Mouse (Mus musculus): ENCODE measurements at regions not wholly inside any gene's neighbourhood (a gene's known extent, or its start where the extent isn't known, plus 50 kb on each side); places are given as distances from the start of the nearest gene placed in this dataset.

- intact Hi-C loops (cut with DNase I), result no loop called here
- TF ChIP-seq CTCF (IDR thresholded peaks at IDR 0.05), result no peak
Measured at GRCm38 (mm10) chr4:55874875-55875274, 342.6 kb upstream of the Klf4 start.

DNA sequence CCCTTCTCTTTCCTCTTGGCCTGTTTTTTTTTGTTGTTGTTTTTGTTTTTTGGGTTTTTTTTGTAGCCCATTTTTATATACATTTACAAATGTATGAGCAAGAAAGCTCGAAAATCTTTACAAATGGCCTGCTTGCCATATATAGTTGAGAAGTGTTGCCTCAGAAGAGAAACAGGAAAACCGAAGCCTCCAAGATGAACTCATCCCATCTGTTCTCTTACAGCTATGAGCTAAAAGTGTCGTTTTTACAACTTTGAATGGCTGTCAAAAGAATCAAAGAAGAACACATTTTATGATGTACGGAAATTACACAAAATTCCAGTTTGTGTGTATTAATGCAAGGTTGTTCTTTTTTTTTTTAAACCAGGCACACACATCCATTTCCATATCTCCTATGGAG, 342.0 kb upstream of the Klf4 start:
- no peak for TF ChIP-seq CTCF (IDR thresholded peaks at IDR 0.05)
- Histone ChIP-seq H3K4me3 (no peak overlapping the region), H3K27ac (no peak overlapping the region)
- no peak for DNase-seq
- intact Hi-C loops (cut with DNase I), result no loop called here

More at GRCm38 (mm10) chr4:55874875-55875274, 342.6 kb upstream of the Klf4 start:
- Histone ChIP-seq H3K4me3 (no peak overlapping the region), H3K27ac (peak overlapping the region; percentile 38; the same call in 1 of the 2 replicates)
- DNase-seq, result no peak

- TF ChIP-seq CTCF (IDR thresholded peaks at IDR 0.05), result no peak
- no peak overlapping the region for H3K4me3 ChIP-seq
- intact Hi-C loops (cut with DNase I), result no loop called here
Measured at GRCm38 (mm10) chr4:55860055-55860454, 327.8 kb upstream of the Klf4 start.

GRCm38 (mm10) chr4:55859211-55859761, 327.0 kb upstream of the Klf4 start:
- Histone ChIP-seq H3K27ac (no peak overlapping the region), H3K4me3 (no peak overlapping the region)
- no peak for DNase-seq
- intact Hi-C loops (cut with DNase I), result no loop called here
- no peak for TF ChIP-seq CTCF (IDR thresholded peaks at IDR 0.05)

More at GRCm38 (mm10) chr4:55860055-55860454, 327.8 kb upstream of the Klf4 start:
- no peak for DNase-seq
- H3K27ac ChIP-seq, result no peak overlapping the region

DNA sequence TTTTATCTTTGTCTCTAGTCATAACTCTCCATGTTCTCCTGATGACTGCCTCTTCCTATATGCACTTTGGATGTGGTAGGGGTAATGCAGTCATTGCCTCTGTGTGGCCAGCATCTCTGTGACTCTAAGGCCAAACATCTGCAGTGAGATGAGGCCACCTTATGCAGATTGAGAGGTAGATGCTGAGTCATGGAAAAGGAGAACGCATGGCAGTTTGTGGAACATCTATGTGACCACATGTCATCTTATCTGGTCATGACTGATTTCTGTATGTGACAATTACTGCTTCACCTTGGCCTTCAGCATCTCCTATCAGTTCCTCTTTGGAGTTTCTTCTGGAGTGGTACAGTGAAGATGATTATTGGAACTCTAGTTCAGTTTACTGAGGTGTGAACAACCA, 319.2 kb upstream of the Klf4 start:
- no peak for DNase-seq
- Histone ChIP-seq H3K27ac (no peak overlapping the region), H3K4me3 (no peak overlapping the region)
- intact Hi-C loops (cut with DNase I), result no loop called here
- no peak for TF ChIP-seq CTCF (IDR thresholded peaks at IDR 0.05)

DNA sequence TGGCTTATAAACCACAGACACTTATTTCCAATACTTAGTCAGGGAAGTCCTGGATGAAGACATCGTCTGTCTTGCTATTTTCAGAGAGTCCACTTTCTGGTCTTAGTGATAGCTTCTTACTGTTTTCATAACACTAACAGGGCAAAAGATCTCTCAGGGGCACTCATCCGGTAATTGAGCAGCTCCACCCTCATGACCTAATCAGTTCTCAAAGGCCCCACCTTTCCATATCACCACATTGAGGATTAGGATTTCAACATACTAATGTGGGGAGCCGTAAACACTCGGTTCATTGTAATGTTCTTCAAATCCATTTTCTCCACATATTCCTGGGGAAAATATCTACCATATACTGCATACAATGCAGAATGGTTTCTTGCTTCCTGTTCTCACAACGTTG, 318.8 kb upstream of the Klf4 start:
- no peak for TF ChIP-seq CTCF (IDR thresholded peaks at IDR 0.05)
- intact Hi-C loops (cut with DNase I), result no loop called here
- DNase-seq, result no peak
- Histone ChIP-seq H3K4me3 (no peak overlapping the region), H3K27ac (no peak overlapping the region)

- DNase-seq, result peak; percentile 37
- Histone ChIP-seq H3K27ac (no peak overlapping the region), H3K4me3 (no peak overlapping the region)
- TF ChIP-seq CTCF (IDR thresholded peaks at IDR 0.05), result no peak
- intact Hi-C loops (cut with DNase I), result no loop called here
Measured at GRCm38 (mm10) chr4:55843727-55844401, 311.6 kb upstream of the Klf4 start.

- intact Hi-C loops (cut with DNase I), result no loop called here
- TF ChIP-seq CTCF (IDR thresholded peaks at IDR 0.05), result no peak
- H3K27ac ChIP-seq, result no peak overlapping the region
- H3K4me3 ChIP-seq, result no peak overlapping the region
- no peak for DNase-seq
Measured at GRCm38 (mm10) chr4:55838568-55838967, 306.3 kb upstream of the Klf4 start.

DNA sequence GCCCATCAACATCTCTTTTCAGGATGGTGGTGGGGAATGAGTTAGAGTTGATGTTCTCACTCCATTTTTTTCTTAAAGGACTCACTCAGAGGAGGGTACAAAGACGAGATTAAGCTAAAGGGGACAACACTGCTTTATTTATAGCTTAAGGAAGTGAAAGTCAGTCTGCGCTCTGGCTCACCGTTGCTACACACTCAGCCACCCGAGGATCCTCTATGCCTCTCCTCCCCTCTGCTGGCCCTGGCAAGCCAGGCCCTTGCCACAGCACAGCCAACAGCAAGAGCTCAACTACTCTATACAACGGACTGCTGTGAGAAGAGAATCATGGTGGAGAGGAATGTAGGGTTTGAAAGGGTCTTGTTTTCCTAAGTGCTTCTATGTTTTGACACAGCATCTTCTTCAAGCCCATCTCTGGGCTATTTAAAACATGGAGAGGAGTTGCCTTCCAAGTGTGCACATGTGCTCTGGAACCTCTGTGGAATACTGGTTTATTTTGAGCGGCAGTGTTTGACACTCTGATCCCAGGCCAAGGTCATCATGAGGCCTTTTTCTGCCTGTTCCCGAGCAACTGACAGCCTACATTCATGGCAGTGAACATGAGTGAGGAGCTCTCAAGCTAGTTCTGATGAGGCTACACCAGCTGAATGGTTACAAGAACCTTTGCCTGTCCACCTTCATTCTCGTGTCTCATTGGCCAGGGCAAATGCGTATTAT, 291.9 kb upstream of the Klf4 start:
- TF ChIP-seq CTCF (IDR thresholded peaks at IDR 0.05), result peak; percentile 5; the same call in 1 of the 2 replicates
- Histone ChIP-seq H3K4me3 (no peak overlapping the region), H3K27ac (no peak overlapping the region)
- DNase-seq, result peak; percentile 34
- intact Hi-C loops (cut with DNase I), result no loop called here

- TF ChIP-seq CTCF (IDR thresholded peaks at IDR 0.05), result no peak
- intact Hi-C loops (cut with DNase I), result no loop called here
- Histone ChIP-seq H3K4me3 (no peak overlapping the region), H3K27ac (no peak overlapping the region)
- DNase-seq, result no peak
Measured at GRCm38 (mm10) chr4:55823583-55823982, 291.3 kb upstream of the Klf4 start.

GRCm38 (mm10) chr4:55817035-55817818, 285.0 kb upstream of the Klf4 start:
- intact Hi-C loops (cut with DNase I), result no loop called here
- Histone ChIP-seq H3K27ac (no peak overlapping the region), H3K4me3 (no peak overlapping the region)
- DNase-seq, result no peak
- no peak for TF ChIP-seq CTCF (IDR thresholded peaks at IDR 0.05)

DNA sequence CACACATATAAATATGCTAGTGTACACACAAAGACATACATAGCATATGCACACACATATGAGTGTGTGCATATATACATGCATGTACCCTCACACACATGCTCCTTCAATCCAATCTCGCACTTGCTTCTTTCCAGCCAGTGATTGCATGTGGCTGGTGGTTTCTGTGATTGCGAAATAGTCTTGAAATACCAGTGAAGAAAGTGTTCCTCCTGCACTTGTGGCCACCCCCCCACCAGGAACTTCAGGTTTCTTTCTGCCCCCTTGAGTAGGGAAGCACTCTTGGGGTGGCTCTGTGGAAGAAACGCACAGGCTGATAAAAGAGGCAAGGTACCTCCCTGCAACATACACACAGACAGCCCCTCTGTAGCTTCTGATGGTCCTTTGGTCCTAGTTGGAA, 283.6 kb upstream of the Klf4 start:
- DNase-seq, result no peak
- intact Hi-C loops (cut with DNase I), result no loop called here
- TF ChIP-seq CTCF (IDR thresholded peaks at IDR 0.05), result no peak
- Histone ChIP-seq H3K4me3 (no peak overlapping the region), H3K27ac (no peak overlapping the region)

DNA sequence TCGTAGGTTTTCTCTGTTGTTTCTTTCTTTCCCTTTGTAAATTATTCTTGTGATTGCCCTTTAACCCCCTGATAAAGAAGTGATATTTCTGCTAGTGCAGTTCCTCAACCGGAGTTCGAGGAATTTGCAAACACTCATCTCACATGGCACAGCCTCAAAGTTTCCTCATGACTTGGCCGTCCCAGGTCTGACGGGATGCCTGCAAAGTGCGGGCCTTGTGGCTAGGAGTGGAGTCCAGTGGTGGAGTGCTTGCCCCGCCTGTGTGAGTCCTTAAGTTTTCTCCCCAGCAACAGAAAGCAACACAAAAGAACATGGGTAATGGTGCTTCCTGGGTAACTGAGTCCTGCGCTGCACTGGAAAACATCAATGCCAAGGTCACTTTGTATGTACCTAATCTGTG, 280.6 kb upstream of the Klf4 start:
- Histone ChIP-seq H3K4me3 (no peak overlapping the region), H3K27ac (0 out of 2 replicates have a peak overlapping the region, but pooled peaks have one; percentile 20)
- intact Hi-C loops (cut with DNase I), result no loop called here
- no peak for DNase-seq
- no peak for TF ChIP-seq CTCF (IDR thresholded peaks at IDR 0.05)
